16 mouse cellular contexts compared by ENCODE assay signal in genomic region chr11:49060061-49060460, GRCm38 (mm10). TPM values are rescaled to one million over a fixed set of nuclear protein-coding genes. Genes with fewer than 3 reads are reported as not detected.
A peak's percentile ranks its signal among the peaks of the same experiment; 100 is the strongest.
ATAC-seq and TF ChIP-seq lines count a peak whose summit lies in the region.
"Not testable (repeated sequence)": the region's sequence is repeated elsewhere in the genome, so short reads cannot be mapped to it uniquely, and the experiment has no call there.
"Had no signal": no experiment of that assay in that cellular context is flagged by ENCODE, and none has a peak within 500 bp of the region (broad histone marks: within the 10 kb centered on the region; RNA-seq: fewer than 3 reads in every experiment).

No protein-coding gene starts in this region.

- not testable (repeated sequence) for H3K4me3 ChIP-seq in bone marrow macrophage, adult 2 months (ENCODE audit: insufficient read depth, low read length)

- TF ChIP-seq CTCF in bone marrow macrophage, adult 2 months (IDR thresholded peaks at IDR 0.05; ENCODE audit: low read depth, low read length): not testable (repeated sequence)

- ATAC-seq in CD4-positive, CD25-positive, alpha-beta regulatory T cell, adult 4 months: peak; percentile 26
- ATAC-seq in granulocyte monocyte progenitor cell, adult 5-6 weeks (replicated peaks; ENCODE audit: poor library complexity, severe bottlenecking): peak; percentile 83
- peak; percentile 57 to 75 for ATAC-seq in hematopoietic stem cell, adult 5-6 weeks (replicated peaks in 1 of 2; ENCODE audit: insufficient read depth in 1 of 2, low FRiP score in 2 of 2, low TSS enrichment in 1 of 2, low read depth in 1 of 2, poor library complexity in 2 of 2, severe bottlenecking in 2 of 2)
- peak; percentile 86 for ATAC-seq in megakaryocyte, adult 5-6 weeks (ENCODE audit: poor library complexity, severe bottlenecking)
- peak; percentile 55 for ATAC-seq in monocyte, adult 5-6 weeks (replicated peaks; ENCODE audit: insufficient number of reproducible peaks, low FRiP score, low TSS enrichment, poor library complexity, severe bottlenecking)

- not testable (repeated sequence) for TF ChIP-seq POLR2A in bone marrow macrophage, adult 2 months (IDR thresholded peaks at IDR 0.05; ENCODE audit: borderline replicate concordance, low read depth, low read length)

- peak overlapping the region; percentile 47; the same call in 1 of the 2 replicates for H3K27ac ChIP-seq in bone marrow macrophage, adult 2 months (ENCODE audit: insufficient read depth, low read depth, low read length)

- H3K4me1 ChIP-seq in bone marrow macrophage, adult 2 months (ENCODE audit: control insufficient read depth, insufficient read depth, low read length): not testable (repeated sequence)

RNA-seq across cellular contexts. Expression of gene Tgtp2, which starts 3.9 kb away (rescaled TPM):
- polyA plus RNA-seq in CD4-positive, CD25-positive, alpha-beta regulatory T cell, adult 4 months (2017; shearing (Covaris generic)): 100 to 1,000 TPM; 424 to 495 TPM
- 11.8 and 21.4 TPM in 2 replicates for polyA plus RNA-seq in bone marrow macrophage, adult 2 months (2012; ENCODE audit: insufficient read depth, insufficient read length, missing spikeins)
- total RNA-seq in granulocyte monocyte progenitor cell, adult 5-6 weeks (2014; fragmentation: Nextera tagmentation): 6.8 and 8.9 TPM in 2 replicates
- 27.9 and 40.5 TPM in 2 replicates for total RNA-seq in granulocyte monocyte progenitor cell, adult 5-6 weeks (2017)
- 551 and 622 TPM in 2 replicates for total RNA-seq in hematopoietic stem cell, adult 5-6 weeks (2017)
- 12.4 and 17.6 TPM in 2 replicates for total RNA-seq in megakaryocyte, adult 5-6 weeks (2015)
- 30.2 and 39.3 TPM in 2 replicates for total RNA-seq in megakaryocyte, adult 5-6 weeks (2017)
- total RNA-seq in monocyte, adult 5-6 weeks (2017): 15.9 to 85.7 TPM (median 25.2 TPM) in 3 replicates
- total RNA-seq: ES-E14; forebrain, postnatal 0 days had no signal
- polyA plus RNA-seq: embryonic facial prominence, embryonic 10.5 days; forebrain, embryonic 11.5 days; forebrain, embryonic 13.5 days; forebrain, embryonic 15.5 days; forebrain, postnatal 0 days had no signal

RNA-seq across cellular contexts. Expression of gene 9930111J21Rik2, which starts 9.0 kb away (rescaled TPM):
- 100 to 1,000 TPM; 148 to 213 TPM for polyA plus RNA-seq in CD4-positive, CD25-positive, alpha-beta regulatory T cell, adult 4 months (2017; shearing (Covaris generic))
- polyA plus RNA-seq in bone marrow macrophage, adult 2 months (2012; ENCODE audit: insufficient read depth, insufficient read length, missing spikeins): 72.7 and 91.8 TPM in 2 replicates
- 40.1 and 45.9 TPM in 2 replicates for total RNA-seq in granulocyte monocyte progenitor cell, adult 5-6 weeks (2014; fragmentation: Nextera tagmentation)
- total RNA-seq in granulocyte monocyte progenitor cell, adult 5-6 weeks (2017): 29.3 and 35.2 TPM in 2 replicates
- 35.6 and 56.0 TPM in 2 replicates for total RNA-seq in hematopoietic stem cell, adult 5-6 weeks (2017)
- total RNA-seq in megakaryocyte, adult 5-6 weeks (2015): 180 and 184 TPM in 2 replicates
- 161 and 172 TPM in 2 replicates for total RNA-seq in megakaryocyte, adult 5-6 weeks (2017)
- total RNA-seq in monocyte, adult 5-6 weeks (2017): 84.2 to 227 TPM (median 114 TPM) in 3 replicates

RNA-seq across cellular contexts. Expression of gene Ifi47, which starts 16.3 kb away (rescaled TPM):
- 100 to 1,000 TPM; 473 to 495 TPM for polyA plus RNA-seq in CD4-positive, CD25-positive, alpha-beta regulatory T cell, adult 4 months (2017; shearing (Covaris generic))
- 49.2 and 51.9 TPM in 2 replicates for polyA plus RNA-seq in bone marrow macrophage, adult 2 months (2012; ENCODE audit: insufficient read depth, insufficient read length, missing spikeins)
- total RNA-seq in granulocyte monocyte progenitor cell, adult 5-6 weeks (2014; fragmentation: Nextera tagmentation): 84.9 and 101 TPM in 2 replicates
- 45.8 and 73.5 TPM in 2 replicates for total RNA-seq in granulocyte monocyte progenitor cell, adult 5-6 weeks (2017)
- total RNA-seq in hematopoietic stem cell, adult 5-6 weeks (2017): 57.2 and 82.0 TPM in 2 replicates
- total RNA-seq in megakaryocyte, adult 5-6 weeks (2015): 92.4 and 108 TPM in 2 replicates
- 39.4 and 46.3 TPM in 2 replicates for total RNA-seq in megakaryocyte, adult 5-6 weeks (2017)
- 23.6 to 98.9 TPM (median 35.3 TPM) in 3 replicates for total RNA-seq in monocyte, adult 5-6 weeks (2017)

RNA-seq across cellular contexts. Expression of gene Olfr1396, which starts 54.6 kb away (rescaled TPM):
- under 1 TPM; 0.35 to 0.47 TPM for polyA plus RNA-seq in CD4-positive, CD25-positive, alpha-beta regulatory T cell, adult 4 months (2017; shearing (Covaris generic))
- polyA plus RNA-seq in bone marrow macrophage, adult 2 months (2012; ENCODE audit: insufficient read depth, insufficient read length, missing spikeins): not detected in 2 replicates
- total RNA-seq in granulocyte monocyte progenitor cell, adult 5-6 weeks (2014; fragmentation: Nextera tagmentation): not detected in 2 replicates
- total RNA-seq in granulocyte monocyte progenitor cell, adult 5-6 weeks (2017): not detected in 2 replicates
- not detected in 2 replicates for total RNA-seq in hematopoietic stem cell, adult 5-6 weeks (2017)
- not detected in 2 replicates for total RNA-seq in megakaryocyte, adult 5-6 weeks (2015)
- total RNA-seq in megakaryocyte, adult 5-6 weeks (2017): not detected in 2 replicates
- not detected in 3 replicates for total RNA-seq in monocyte, adult 5-6 weeks (2017)
- total RNA-seq: ES-E14, MEL had no signal
- polyA plus RNA-seq: brain, embryonic 14.5 days; cortical plate, adult 2 months; embryonic facial prominence, embryonic 10.5 days; embryonic facial prominence, embryonic 12.5 days; forebrain, embryonic 11.5 days; forebrain, embryonic 13.5 days; forebrain, embryonic 15.5 days had no signal

Comparison
In these comparisons a context has a peak if more than half of its experiments do, and no peak if none do; other contexts are left out.
1. ATAC-seq: peak in every context shown above with its lines; median percentile 86 in megakaryocyte, adult 5-6 weeks; 83 in granulocyte monocyte progenitor cell, adult 5-6 weeks; 66 in hematopoietic stem cell, adult 5-6 weeks; 55 in monocyte, adult 5-6 weeks; 26 in CD4-positive, CD25-positive, alpha-beta regulatory T cell, adult 4 months.